Mouse (Mus musculus) thymus, adult 2 months (tissue): ENCODE results near the gene Elavl4. TPM values are rescaled to one million over a fixed set of nuclear protein-coding genes. Genes with fewer than 3 reads are reported as not detected.

Experiments
- DNase-seq: peaks from one replicate; pipeline ENCODE4 v3.0.0; 2021
- H3K27ac ChIP-seq: fragments of 200-500 bp; 2 replicates; pipeline ENCODE4 v1.5.1; 2012; ENCODE audit warnings: low read length, control low read depth; ENCODE audit not compliant: control insufficient read depth, insufficient read depth
- H3K27me3 ChIP-seq: fragments of 200-500 bp; 2 replicates; pipeline ENCODE4 v1.6.1; 2012; ENCODE audit warnings: mild to moderate bottlenecking, low read length, moderate library complexity, mixed read lengths; ENCODE audit not compliant: control insufficient read depth, insufficient read depth
- H3K36me3 ChIP-seq: fragments of 200-500 bp; 2 replicates; pipeline ENCODE4 v1.6.1; 2012; ENCODE audit warnings: mild to moderate bottlenecking, low read length, moderate library complexity; ENCODE audit not compliant: control insufficient read depth, insufficient read depth
- H3K4me1 ChIP-seq: fragments of 200-500 bp; replicated peaks from 2 replicates; pipeline ENCODE4 v1.6.1; 2012; ENCODE audit warnings: low read length; ENCODE audit not compliant: control insufficient read depth, insufficient read depth
- H3K4me3 ChIP-seq: fragments of 200-500 bp; 2 replicates; pipeline ENCODE4 v1.5.1; 2012; ENCODE audit warnings: mild to moderate bottlenecking, low read length, control low read depth, moderate library complexity; ENCODE audit not compliant: control insufficient read depth, insufficient read depth
- CTCF ChIP-seq: fragments of 200-500 bp; IDR thresholded peaks from 2 replicates; pipeline ENCODE4 v1.5.1; 2012; ENCODE audit warnings: mild to moderate bottlenecking, control low read depth, low read length, moderate library complexity, borderline replicate concordance; ENCODE audit not compliant: control insufficient read depth, poor library complexity, insufficient read depth; ENCODE audit errors: extremely low read depth
- POLR2A ChIP-seq: fragments of 200-500 bp; IDR thresholded peaks from 2 replicates; pipeline ENCODE4 v1.6.1; 2012; ENCODE audit warnings: mild to moderate bottlenecking, low read length, control low read depth, moderate library complexity; ENCODE audit not compliant: control insufficient read depth, poor library complexity, insufficient read depth; ENCODE audit errors: extremely low read depth
- WGBS: fragments of 180-500 bp; shearing (Covaris S2); methylation state at CpG from one replicate; pipeline ENCODE4 v1.1.7; 2018; 5-methylcytosine and 5-hydroxymethylcytosine counted together
- polyA plus RNA-seq: library from polyadenylated mRNA; depleted of rRNA; stranded (reverse); fragments of >200 nt; gene quantifications from 2 replicates; pipeline ENCODE4 v1.2.3, GENCODE M21; 2012

The Elavl4 gene
- polyA plus RNA-seq, 1 experiment: 3.0 TPM

DNA sequence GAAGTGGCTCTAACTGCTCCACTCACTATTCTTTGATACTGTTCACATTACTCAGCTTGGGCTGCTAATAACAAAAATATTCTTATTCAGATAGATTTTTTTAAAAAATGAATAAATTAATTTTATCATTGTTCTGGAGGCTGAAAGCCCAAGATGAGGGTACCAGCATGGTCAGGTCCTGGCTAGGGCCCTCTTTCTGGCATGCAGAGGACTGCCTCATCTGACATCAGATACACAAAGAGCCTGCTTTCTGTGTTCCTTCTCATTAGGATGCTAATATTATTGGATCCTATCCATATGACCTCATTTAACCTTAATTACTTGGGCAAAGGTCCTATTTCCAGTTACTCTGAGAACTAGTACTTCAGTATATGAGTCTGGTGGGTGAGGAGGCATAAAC is 108.8 kb downstream of the Elavl4 start:
- Histone ChIP-seq H3K4me3 (no peak overlapping the region), H3K27me3 (no peaks in the 10 kb centered on the region), H3K4me1 (no peaks in the 10 kb centered on the region), H3K27ac (no peak overlapping the region), H3K36me3 (no peaks in the 10 kb centered on the region)
- TF ChIP-seq POLR2A: no peak
- TF ChIP-seq CTCF: no peak
- no peak for DNase-seq

DNA sequence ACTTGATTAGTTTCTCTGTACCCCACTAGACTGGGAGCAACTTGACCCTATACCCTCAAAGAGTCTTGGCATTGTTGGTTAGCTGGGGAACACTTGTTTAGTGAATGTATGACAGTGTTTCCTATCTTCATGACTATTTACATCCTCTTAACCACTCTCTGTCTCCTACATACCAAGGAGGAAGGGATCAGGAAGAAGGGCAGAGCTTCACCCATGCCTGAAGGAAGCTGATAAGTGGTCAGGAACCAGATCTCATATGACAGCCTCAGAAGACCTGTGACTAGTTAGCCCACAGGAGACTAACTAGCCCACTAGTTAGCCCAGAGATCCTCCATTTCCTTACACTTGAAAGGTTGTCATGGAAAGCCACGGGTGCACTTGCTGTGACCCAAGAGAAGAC is 117.2 kb downstream of the Elavl4 start:
- Histone ChIP-seq H3K4me3 (no peak overlapping the region), H3K4me1 (no peaks in the 10 kb centered on the region), H3K27ac (no peak overlapping the region), H3K36me3 (no peaks in the 10 kb centered on the region), H3K27me3 (no peaks in the 10 kb centered on the region)
- DNase-seq: no peak
- 60% methylated on average over 1 of the region's 1 CpGs for WGBS
- no peak for TF ChIP-seq POLR2A

DNA sequence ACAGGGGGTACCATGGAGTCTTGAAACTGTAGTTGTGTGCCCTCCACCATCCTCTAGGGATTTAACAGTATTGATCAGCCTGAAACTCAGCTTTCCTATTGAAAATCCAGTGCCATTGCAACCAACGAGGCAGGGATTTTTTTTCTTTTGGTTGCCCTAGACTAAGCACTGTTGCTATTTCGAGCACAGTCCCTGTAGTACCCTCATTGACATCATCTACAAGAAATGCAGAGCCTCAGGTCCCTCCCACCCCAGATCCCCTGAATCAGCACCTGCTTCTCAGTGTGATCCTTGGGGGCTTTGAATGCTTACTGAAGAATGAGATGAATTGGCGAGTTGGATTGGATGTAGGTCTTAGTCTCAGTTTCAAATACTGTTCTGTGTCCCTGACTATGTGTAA is 119.4 kb downstream of the Elavl4 start:
- TF ChIP-seq POLR2A (no peak), CTCF (no peak)
- Histone ChIP-seq H3K4me1 (no peaks in the 10 kb centered on the region), H3K36me3 (no peaks in the 10 kb centered on the region), H3K4me3 (no peak overlapping the region), H3K27ac (no peak overlapping the region), H3K27me3 (no peaks in the 10 kb centered on the region)
- 91% methylated on average over 3 of the region's 3 CpGs for WGBS
- no peak for DNase-seq

DNA sequence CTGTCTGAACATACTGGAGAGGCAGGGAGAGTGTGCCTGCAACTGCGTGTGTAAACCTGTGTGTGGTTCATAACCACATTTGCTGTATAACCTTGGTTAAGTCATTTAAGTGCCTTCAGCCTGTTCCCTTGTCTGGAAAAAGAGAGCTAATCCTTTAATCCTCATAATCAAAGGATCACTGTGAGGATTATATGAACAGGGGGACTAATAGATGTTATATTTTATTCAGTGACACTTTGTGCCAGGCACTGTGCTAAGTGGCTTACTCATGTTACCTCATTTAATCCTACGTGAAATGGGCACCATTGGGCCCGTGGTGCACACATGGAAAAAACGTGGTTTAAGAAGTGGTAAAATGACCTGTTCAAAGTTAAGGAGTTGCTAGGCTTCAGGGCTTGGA is 119.9 kb downstream of the Elavl4 start:
- WGBS: 93% methylated on average over 4 of the region's 4 CpGs

DNA sequence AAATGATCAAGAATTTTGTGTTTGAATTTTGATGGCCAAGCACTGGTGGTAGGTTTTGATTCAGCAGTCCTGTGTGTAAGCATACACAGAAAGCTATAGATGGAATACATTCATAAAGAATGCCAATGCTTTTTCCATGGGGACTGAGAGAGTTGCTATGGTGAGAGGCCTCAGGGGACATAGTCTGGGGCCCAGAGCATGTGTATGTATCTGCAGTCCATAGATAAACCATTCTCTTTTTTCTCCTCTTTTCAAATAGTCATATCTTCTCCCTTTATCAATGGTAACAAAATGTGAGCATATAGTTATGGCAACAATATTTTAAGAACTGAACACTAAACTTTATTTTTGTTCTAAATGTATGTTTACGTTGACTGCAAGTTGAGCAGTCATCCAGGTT is 122.1 kb downstream of the Elavl4 start:
- no peaks in the 10 kb centered on the region for H3K27me3 ChIP-seq
- H3K4me1 ChIP-seq: no peaks in the 10 kb centered on the region
- 98% methylated on average over 1 of the region's 1 CpGs for WGBS
- H3K36me3 ChIP-seq: no peaks in the 10 kb centered on the region
- DNase-seq: no peak
- TF ChIP-seq CTCF (no peak), POLR2A (no peak)
- no peak overlapping the region for H3K27ac ChIP-seq
- no peak overlapping the region for H3K4me3 ChIP-seq

More for the DNA sequence above, 119.9 kb downstream of the Elavl4 start:
- no peak for TF ChIP-seq CTCF
- Histone ChIP-seq H3K4me3 (no peak overlapping the region), H3K4me1 (no peaks in the 10 kb centered on the region), H3K27me3 (no peaks in the 10 kb centered on the region), H3K27ac (no peak overlapping the region), H3K36me3 (no peaks in the 10 kb centered on the region)
- no peak for DNase-seq

DNA sequence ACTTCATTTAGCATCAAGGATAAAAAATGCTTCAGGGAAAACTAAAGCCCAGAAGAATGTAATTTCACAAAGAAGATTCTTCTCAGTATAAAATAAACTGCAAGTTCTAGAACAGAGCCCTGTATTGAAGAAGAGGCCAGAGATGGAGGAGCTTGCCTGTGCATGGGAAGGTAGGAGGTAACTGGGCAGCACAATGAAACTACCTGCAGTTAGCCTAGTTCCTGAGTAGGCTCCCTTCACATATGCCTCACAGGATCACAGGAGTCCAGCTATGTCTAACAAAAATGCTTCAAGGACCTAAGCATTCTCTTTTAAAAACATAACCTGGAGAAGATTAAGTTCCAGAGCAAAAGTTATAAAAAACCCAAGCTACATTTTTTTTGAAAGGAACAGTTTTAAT is 122.5 kb downstream of the Elavl4 start:
- no peaks in the 10 kb centered on the region for H3K36me3 ChIP-seq
- no peak for DNase-seq
- TF ChIP-seq CTCF: no peak
- no peak for TF ChIP-seq POLR2A

DNA sequence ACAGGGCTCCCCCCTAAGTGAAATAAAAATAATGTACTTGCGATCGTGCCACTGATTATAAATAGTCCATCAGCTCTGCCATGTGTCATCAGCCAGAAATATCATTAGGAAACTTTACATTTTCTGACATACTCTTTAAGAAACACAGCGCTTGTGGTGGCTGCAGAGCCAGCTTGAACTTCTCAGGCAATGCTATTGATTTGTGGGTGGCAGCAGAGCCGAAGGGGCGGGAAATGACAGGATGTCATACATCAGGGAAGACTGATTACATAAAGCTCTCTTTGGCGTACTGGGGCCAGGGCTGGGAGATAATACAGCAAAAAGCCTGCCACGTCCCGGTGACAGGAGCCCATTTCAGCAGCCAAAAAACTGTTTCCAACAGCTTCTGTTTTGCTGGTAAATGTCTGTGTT is 124.1 kb downstream of the Elavl4 start:
- 62% methylated on average over 8 of the region's 8 CpGs for WGBS
- Histone ChIP-seq H3K27me3 (no peaks in the 10 kb centered on the region), H3K4me1 (no peaks in the 10 kb centered on the region), H3K36me3 (no peaks in the 10 kb centered on the region), H3K4me3 (no peak overlapping the region), H3K27ac (no peak overlapping the region)
- TF ChIP-seq POLR2A (no peak), CTCF (no peak)
- no peak for DNase-seq

More for the DNA sequence above, 122.5 kb downstream of the Elavl4 start:
- no peak overlapping the region for H3K4me3 ChIP-seq
- no peaks in the 10 kb centered on the region for H3K27me3 ChIP-seq
- H3K4me1 ChIP-seq: no peaks in the 10 kb centered on the region
- no peak overlapping the region for H3K27ac ChIP-seq

DNA sequence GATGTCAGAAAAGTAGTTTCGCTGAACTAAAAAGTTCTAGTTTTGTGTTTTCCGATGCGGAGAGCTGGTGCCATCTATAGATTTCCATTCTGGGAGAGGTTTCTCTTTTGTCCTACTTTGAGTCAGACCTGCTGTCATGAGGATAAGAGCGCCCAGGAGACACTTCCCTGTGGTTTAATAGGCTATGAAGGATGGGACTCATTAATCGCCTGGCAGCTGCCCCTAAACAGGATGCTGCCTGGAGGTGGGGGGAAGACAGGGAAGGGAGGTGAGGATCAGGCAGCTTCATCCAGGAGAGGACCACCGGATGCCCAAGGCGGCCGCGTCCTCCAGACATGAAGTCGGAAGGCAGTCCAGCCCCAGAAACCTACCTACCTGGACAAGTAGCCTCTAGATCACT is 126.2 kb downstream of the Elavl4 start:
- DNase-seq: no peak

More for the DNA sequence above, 126.2 kb downstream of the Elavl4 start:
- H3K36me3 ChIP-seq: no peaks in the 10 kb centered on the region
- H3K27me3 ChIP-seq: no peaks in the 10 kb centered on the region
- H3K27ac ChIP-seq: no peak overlapping the region
- no peak overlapping the region for H3K4me3 ChIP-seq
- no peaks in the 10 kb centered on the region for H3K4me1 ChIP-seq
- 97% methylated on average over 10 of the region's 10 CpGs for WGBS
- TF ChIP-seq CTCF (no peak), POLR2A (no peak)
